In the genomic region with DNA sequence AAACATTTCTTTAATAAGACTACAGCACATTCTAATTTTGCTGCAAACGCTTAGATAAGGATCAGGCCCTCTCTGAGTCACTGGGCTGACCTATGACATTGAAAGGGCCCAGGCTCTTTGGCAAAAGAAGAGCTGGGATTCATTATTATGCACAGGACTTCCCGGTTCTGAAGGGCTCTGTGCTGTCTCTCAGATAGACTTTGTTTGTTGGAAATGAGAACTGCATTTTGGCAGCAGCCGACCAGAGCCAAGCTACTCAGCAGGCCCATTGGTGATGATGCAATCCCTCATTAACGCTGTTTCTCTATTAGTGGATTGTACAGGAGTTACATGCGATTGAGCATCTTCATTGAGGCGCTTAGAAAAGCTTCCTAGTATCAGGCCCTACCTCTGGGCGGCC, we compare ENCODE assay signal across 8 mouse cellular contexts.
A peak's percentile ranks its signal among the peaks of the same experiment; 100 is the strongest.
DNase-seq lines count a peak whose midpoint lies in the region; ATAC-seq and TF ChIP-seq lines count a peak whose summit lies in the region.

No protein-coding gene starts in this region.

- peaks cover 55% of the 10 kb centered on the region for H3K4me1 ChIP-seq in forebrain, embryonic 13.5 days

- peak; percentile 71 for ATAC-seq in forebrain, embryonic 13.5 days
- ATAC-seq in granulocyte monocyte progenitor cell, adult 5-6 weeks (replicated peaks; ENCODE audit: poor library complexity, severe bottlenecking), result no peak

- DNase-seq in adrenal gland, postnatal 36 days, result peak; percentile 14 to 24
- no peak for DNase-seq in adrenal gland, adult 18-20 months (ENCODE audit: low spot score in 2 of 2)
- DNase-seq in 3T3-L1 (ENCODE audit: low read depth, low spot score), result peak; percentile 52
- DNase-seq in left cerebral cortex, adult 2 months (ENCODE audit: extremely low spot score in 1 of 2, low spot score in 2 of 2), result peak in 1 of 2 experiments; percentile 35
- no peak for DNase-seq in kidney, adult 18-20 months
- no peak for DNase-seq in heart, postnatal 14 days

- peak overlapping the region; percentile 79 for H3K27ac ChIP-seq in forebrain, embryonic 13.5 days
- H3K27ac ChIP-seq in left cerebral cortex, adult 2 months, result peak overlapping the region; percentile 83; the same call in 1 of the 2 replicates

- H3K27me3 ChIP-seq in forebrain, embryonic 13.5 days, result peaks cover 3% of the 10 kb centered on the region; the same call in 1 of the 2 replicates

- intact Hi-C loops in left cerebral cortex, adult 2 months (cut with DNase I), result loop anchor here (2.0 kb wide), 1 partner anchor 115 kb away; no protein-coding TSS in a partner anchor
- intact Hi-C loops in heart, postnatal 14 days (cut with DNase I), result no loop called here

- H3K9ac ChIP-seq in forebrain, embryonic 13.5 days, result peak overlapping the region; percentile 30; the same call in 1 of the 2 replicates

- TF ChIP-seq CTCF in left cerebral cortex, adult 2 months (IDR thresholded peaks at IDR 0.05), result no peak

- H3K36me3 ChIP-seq in forebrain, embryonic 13.5 days (ENCODE audit: poor library complexity, severe bottlenecking), result no peaks in the 10 kb centered on the region

- WGBS in forebrain, embryonic 13.5 days, result 8% methylated on average over 7 of the region's 7 CpGs

- H3K4me3 ChIP-seq in forebrain, embryonic 13.5 days, result no peak overlapping the region
- H3K4me3 ChIP-seq in left cerebral cortex, adult 2 months, result no peak overlapping the region

- H3K9me3 ChIP-seq in forebrain, embryonic 13.5 days (replicated peaks), result peaks cover 6% of the 10 kb centered on the region

- H3K4me2 ChIP-seq in forebrain, embryonic 13.5 days, result peak overlapping the region; percentile 34

Comparison
In these comparisons a context has a peak if more than half of its experiments do, and no peak if none do; other contexts are left out.
1. DNase-seq: peak in adrenal gland, postnatal 36 days (2 of 2) and 3T3-L1 (single experiment); none in adrenal gland, adult 18-20 months (0 of 2), kidney, adult 18-20 months (single experiment) and heart, postnatal 14 days (0 of 2).